Mouse (Mus musculus) gastrocnemius, postnatal 4 days (tissue): ENCODE results near the gene Strap. TPM values are rescaled to one million over a fixed set of nuclear protein-coding genes. Genes with fewer than 3 reads are reported as not detected.

Source experiments
- DNase-seq, 2 experiments: peaks; one replicate each; pipeline ENCODE4 v3.0.0; 2021 to 2022; ENCODE audit warnings: low spot score in 2 of 2, mixed read lengths in 2 of 2
- total RNA-seq, 2 experiments: library from RNA; stranded (reverse); gene quantifications; 2 replicates each; pipeline ENCODE4 v1.2.3; 2021

The Strap gene
- total RNA-seq, 2 experiments from 2014 or later, result 95.1 to 95.8 TPM

- DNase-seq, result no peak
Observed at GRCm38 (mm10) chr6:137722220-137722931, 12.5 kb upstream of the Strap start.

GRCm38 (mm10) chr6:137723898-137724297 lies 11.0 kb upstream of the Strap start:
- no peak for DNase-seq

DNA sequence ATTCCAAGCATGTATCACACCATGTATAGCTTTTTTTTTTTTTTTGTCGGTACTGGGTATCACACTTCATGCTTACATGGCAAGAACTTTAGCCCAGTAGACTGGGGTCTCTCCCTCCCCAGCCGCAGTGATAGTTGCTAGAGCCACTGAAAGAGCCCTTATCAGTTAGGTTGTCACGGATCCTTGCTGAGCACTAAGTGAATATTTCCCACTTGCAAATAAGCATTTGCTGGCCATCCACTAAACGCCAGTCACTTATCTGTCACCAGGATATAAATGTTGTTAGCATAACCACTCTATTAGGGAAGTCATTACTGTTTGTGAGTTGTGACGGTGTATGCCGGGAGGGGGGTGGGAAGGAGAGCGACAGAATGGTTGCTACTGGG lies 425 bp upstream of the Strap start:
- no peak for DNase-seq

DNA sequence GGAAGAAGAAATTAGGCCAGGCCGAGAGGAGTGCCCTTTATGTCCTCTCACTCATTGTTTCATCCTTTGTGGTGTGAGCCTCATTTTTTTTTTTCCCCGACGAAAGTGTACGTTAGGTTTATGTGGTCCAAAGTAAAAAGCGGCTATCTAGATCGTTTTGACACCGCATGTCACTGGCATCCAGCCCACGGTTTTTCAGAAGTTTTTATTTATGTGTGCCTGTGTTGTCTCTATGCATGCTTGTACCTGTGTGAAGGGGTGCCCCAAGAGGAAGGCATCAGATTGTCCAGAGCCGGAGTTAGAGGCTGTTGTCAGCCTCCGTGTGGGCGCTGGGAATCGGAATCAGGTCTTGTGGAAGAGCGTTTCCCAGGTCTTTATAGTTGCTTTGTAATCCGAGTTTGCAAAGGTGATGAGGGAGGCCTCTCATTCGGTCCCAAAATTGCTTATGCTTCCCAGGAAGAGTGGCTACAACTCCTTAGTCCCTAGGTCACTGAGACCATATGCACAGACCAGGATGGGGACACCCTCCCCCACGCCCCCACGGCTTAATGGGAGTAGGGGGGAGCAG lies 877 bp downstream of the Strap start:
- DNase-seq, result no peak

DNA sequence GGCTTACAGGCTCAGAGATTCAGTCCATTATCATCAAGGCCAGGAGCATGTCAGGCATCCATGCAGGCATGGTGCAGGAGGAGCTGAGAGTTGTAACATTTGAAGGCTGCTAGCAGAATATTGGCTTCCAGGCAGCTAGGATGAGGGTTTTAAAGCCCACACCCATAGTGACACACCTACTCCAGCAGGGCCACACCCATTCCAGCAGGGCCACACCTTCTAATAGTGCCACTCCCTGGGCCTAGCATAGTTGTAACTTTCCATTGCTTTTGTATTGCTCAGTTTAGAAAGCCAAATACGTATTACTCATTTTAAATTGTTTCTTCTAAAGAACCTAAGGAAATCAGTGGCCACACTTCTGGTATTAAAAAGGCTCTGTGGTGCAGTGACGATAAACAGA lies 6.1 kb downstream of the Strap start:
- no peak for DNase-seq

- DNase-seq, result no peak
Observed at GRCm38 (mm10) chr6:137744700-137745099, 9.8 kb downstream of the Strap start.

- DNase-seq, result no peak
Observed at GRCm38 (mm10) chr6:137747174-137747928, 12.5 kb downstream of the Strap start.

DNA sequence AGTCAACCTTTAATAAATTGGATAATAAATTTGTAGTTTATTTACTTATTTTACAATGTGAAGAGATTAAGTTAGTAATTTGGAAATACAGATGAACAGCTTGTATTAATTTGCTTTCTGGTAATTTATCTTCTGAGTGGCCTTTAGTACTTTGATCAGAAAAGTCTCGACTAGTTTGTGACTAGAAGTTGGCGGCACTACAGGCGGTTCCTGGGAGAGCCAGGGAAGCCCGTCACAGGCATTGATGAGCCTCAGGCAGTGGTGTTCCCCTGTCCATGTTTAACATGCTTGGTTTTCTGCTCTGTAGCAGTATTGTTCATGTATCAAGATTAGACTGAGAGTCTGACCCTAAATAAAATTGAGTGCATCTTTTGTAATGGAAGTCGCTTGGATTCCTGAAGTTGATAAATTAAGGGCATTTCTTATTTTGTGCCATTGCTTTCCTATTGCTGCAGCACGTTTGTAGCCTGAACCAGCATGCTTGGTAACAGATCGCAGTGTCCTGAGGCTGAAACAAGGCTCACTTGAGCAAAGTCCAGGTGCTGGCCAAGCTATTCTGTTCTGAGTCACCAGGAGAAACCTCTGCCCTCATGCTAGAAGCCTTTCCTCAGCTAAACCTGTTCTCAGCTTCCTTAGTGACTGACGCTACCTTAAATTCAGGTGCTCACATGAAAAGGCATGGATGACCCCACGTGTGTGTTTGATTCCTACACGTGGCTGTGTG lies 16.8 kb downstream of the Strap start:
- no peak for DNase-seq

- no peak for DNase-seq
Observed at GRCm38 (mm10) chr6:137752275-137752655, 17.4 kb downstream of the Strap start.

DNA sequence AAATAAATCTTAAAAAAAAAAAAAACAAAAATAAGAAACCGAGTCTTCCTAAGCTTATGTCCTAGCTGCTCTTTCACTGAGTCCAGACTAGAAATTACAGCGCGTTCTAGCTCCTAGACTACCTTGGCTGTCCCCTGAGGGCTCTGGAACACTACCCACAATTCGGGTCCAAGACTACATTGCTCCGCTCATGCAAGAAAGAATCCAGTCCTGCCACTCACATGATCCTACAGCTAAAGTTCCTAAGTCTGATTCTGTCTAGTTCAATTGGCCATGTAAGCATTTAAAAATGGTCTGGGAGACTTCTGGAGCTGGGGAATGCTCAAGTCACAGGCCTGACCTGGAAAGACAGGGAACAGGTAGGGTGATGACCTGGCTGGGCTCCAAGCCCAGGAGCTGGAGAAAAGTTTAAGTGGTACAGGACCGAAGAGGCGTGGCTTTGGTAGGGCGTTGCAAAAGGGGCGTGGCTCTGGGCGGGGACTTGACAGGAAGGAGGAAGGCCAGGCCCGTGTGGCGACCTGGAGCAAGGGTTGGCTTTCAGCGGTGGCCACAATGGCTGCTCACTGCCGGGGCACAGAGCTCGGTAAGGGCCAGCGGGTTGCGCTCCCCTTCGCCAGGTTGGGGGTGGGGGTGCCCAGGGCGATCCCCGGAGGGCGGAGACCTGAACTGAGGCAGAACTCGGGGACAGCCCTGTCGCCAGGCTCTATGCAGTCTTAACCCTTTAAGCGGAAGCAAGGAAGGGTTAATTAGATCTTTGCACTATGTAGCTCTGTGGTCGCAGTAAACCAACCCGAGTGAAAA lies 19.4 kb downstream of the Strap start, which contains the start of gene Dera:
TSS of gene Dera (plus strand) at position 491 of the 801 bp plus-strand sequence.
- DNase-seq, result peak; percentile 65 to 87

DNA sequence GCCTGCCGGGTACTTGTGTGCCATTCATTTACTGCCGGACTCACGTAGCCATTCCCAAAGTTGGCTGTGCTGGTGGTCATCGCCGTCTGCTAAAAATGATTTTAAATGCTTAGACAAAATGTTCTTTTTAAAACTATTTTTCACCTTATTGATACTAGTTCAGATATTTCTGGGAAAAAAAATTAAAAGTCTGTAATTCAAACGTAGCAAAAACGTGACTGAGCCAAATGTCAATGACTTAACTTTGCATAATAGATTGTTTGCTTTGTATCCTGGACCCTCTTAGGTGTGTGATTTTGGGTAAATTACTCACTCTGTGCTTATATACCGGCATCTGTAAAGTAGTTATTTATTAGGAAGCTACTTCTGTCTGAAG lies 20.0 kb downstream of the Strap start:
- no peak for DNase-seq

DNA sequence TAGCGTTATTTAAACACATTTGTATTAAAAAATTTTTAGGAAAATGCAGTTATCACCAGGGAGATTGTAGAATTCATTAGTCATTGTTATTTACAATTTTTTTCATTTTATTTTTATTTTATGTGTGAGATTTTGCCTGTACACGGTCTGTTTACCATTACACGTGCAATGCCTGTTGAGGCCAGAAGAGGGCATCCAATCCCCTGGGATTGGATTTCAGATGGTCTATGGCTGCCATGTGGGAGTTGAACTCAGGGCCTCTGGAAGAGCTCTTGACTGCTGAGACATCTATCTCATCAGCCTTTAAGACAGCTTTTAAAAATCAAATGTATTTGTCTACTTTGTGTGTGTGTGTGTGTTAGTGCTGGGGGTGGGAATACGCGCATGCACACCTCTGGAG lies 21.4 kb downstream of the Strap start:
- no peak for DNase-seq

DNA sequence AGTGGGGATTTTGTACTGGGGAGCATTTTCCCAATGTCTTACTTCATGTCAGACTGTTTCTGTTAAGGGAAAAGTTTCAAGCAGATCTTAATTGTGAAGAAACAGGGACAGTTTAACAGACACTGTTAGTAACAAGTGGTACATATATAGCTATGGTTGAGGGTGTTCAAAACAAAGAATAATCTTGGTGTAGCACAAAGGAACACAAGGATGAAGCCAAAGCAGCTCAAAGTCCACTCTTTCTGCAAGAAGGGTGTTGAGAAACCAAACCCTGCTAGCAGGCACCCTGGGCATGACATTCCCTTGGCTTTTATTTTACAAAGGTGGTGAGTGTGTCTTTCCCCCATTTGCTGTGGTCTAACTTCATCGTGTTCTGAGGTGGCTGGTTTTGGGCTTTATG lies 23.0 kb downstream of the Strap start:
- DNase-seq, result no peak

DNA sequence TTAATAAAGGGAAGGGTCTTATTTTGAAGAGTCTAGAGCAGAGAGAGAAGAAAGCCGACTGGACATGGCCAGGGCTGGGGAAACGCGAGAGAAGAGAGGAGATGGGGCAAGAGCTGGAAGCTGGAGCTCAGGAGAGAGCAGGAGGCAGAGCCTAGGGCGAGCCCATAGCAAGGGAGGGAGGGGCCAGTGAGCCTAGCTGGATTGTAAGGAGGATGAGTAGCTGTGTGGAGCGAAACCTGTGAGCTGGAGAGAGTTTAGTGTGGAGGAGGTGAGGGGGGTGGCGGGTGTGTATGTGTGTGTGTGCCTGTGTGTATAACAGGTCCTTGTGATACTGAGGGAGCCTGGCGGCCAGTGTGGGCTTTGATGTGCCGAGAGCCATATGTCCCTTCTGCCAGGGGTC lies 24.8 kb downstream of the Strap start:
- no peak for DNase-seq

GRCm38 (mm10) chr6:137760966-137761365 lies 26.1 kb downstream of the Strap start:
- no peak for DNase-seq

DNA sequence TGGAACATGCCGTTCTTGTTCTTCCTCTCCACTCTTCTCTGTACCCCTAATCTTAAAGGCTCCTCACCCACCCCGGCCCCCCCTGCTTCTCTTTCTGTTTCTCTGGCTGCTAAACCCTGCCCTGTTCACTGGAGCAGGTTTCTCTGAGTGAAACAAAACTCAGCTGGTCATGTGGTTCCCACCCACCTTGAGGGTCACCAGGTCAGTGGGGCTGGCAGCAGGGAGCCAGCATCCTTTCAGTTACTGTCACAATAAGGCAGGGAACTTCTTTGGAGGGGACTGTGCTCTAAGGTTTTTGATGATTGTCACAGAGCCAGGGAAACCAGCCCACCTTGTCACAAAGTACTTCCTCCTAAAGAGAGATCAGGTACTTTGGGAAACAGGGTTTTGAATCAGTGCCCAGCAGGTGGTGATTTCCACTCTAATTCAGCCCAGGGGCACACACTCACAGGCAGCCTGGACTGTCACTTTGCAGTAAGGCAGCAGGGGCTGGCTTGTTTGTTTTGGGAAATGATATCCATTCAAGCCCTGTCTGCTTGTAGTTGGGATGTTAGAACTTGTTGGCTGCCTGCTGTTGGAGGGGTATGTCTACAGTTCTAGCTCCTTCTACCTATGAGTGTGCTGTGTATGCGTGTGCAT lies 29.8 kb downstream of the Strap start:
- no peak for DNase-seq

GRCm38 (mm10) chr6:137766177-137766576 lies 31.3 kb downstream of the Strap start:
- DNase-seq, result no peak

DNA sequence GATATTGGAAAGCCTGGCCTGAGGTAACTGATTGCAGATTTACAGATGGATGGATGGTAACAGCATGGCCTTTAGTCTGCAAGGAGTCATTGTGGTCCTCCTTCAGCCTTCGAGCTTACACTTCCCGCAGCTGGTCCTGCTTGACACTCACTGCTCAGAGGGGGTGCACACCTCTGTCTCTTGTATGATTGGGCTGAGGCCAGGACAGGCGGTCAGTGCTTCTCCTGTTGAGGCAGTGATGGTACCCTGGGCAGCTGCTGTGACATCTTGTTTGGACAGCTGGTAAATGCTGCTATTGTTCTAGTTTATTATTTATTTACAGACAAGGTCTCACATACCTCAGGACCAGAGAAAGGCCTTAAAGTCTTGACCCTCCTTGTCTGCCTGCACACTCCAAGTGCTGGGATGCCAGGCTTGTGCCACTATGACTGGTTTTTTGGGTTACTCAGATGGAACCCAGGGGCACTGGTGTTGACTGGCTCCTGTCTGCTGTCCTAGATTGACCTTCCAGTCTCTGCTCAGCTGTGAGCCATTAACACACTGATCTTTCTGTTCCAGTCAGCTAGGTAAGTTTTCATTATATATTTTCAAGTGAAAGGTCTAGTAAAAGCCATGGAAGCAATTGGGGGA lies 36.9 kb downstream of the Strap start:
- peak in 1 of 2 experiments; percentile 9 for DNase-seq

DNA sequence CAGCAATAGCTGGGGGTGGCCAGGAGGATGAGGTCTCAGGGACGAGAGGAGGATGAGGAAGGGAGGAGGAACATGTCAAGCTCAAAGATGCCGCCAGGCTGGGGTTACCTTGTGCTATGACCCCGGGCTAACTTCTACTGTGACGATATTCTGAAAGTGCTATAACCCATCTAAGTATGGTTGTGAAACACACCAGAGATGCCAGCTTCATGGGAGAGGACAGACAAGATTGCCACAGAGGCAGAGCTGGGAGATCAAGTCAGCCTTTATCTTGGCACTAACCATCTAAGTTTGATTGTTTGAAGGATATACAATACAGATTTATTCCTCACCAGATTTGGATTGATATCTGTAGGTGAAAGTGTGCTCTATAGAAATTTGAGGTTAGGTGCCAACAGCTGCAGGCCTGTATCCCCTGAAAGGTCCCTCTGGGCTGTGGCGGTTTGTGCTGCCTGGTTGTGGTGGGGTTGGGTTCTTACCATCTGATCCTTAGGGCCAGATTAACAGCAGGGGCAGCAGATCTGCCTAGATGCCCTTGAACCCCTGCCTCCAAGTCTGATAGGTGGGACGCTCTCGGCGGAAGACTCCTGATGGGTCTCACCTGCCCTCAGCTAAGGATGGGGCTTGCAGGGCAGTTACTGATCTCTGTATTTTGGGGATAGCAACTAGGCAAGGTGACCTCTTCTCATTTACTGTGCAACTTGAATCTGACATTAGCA lies 38.2 kb downstream of the Strap start:
- DNase-seq, result peak in 1 of 2 experiments; percentile 10
